Mouse (Mus musculus): ENCODE data around the gene Gramd2. TPM values are rescaled to one million over a fixed set of nuclear protein-coding genes. Genes with fewer than 3 reads are reported as not detected.

Gene Gramd2
- polyA plus RNA-seq (2012; rRNA removed), result 4.0 and 4.3 TPM in 2 replicates

DNA sequence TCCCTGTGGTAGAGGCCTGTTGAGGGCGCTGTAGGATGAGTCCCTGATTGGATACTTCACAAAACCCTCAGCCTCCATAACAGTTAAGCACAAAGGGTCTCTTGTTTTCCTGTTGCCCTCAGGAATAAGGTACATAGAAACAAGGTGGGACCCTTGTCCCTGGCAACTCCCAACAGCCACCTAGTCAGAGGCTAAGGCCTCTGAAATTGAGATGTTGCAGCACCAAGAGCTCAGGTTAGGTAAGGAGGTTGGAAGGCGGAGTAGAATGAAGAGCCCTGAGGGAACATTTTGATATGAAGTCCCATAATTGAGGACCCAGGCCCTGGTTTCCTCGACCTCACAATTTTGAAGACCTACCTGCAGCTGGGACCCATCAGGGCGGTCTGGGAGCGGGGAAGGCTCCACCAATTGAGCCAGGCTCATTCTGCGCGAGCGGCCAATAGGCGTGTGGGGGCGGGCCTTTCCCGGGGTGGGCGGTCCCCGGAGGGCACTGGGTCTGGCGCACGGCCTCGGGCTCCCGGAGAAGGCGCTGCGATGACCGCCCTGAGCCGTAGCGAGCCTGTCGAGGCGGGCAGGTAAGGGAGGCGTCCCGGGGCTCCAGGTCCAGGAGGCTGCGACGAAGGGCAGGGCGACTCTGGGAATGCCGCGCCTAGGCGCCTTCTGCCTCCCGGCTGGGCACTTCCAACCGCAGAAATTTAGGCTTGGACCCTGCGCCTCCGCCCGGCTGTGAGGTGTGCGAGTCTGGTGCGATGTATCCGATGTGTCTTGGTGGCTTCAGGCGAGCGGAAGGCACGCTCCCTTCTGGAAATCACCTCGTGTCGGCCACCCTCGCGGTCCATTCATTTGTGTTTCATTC lies at the start of gene Gramd2:
TSS of gene Gramd2 (plus strand) at position 467 of the 856 bp plus-strand sequence.

GRCm38 (mm10) chr9:59655958-59656634 lies 23.8 kb upstream of the Gramd2 start, which contains the start of gene Pkm:
TSS of gene Pkm (plus strand) at chr9:59656368.

GRCm38 (mm10) chr9:59750267-59751065 lies 70.5 kb downstream of the Gramd2 start, which contains the start of the genes Senp8 and Myo9a:
TSS of gene Senp8 (minus strand) at chr9:59750710.
TSS of gene Myo9a (plus strand) at chr9:59750896.

Other genes with a start within 250 kb of the Gramd2 start
- 20.5 and 23.6 TPM in 2 replicates for gene Arih1, start 193.5 kb upstream of the Gramd2 start, polyA plus RNA-seq (2012; rRNA removed)
- gene Hexa, start 140.6 kb upstream of the Gramd2 start, polyA plus RNA-seq (2012; rRNA removed), result 142 and 176 TPM in 2 replicates
- gene Tmem202, start 140.3 kb upstream of the Gramd2 start, polyA plus RNA-seq (2012; rRNA removed), result 0.34 and 0.86 TPM in 2 replicates
- 7.2 and 7.4 TPM in 2 replicates for gene Celf6, start 102.2 kb upstream of the Gramd2 start, polyA plus RNA-seq (2012; rRNA removed)
- gene Parp6, start 62.9 kb upstream of the Gramd2 start, polyA plus RNA-seq (2012; rRNA removed), result 16.8 and 17.4 TPM in 2 replicates
- gene Pkm, start 23.8 kb upstream of the Gramd2 start, polyA plus RNA-seq (2012; rRNA removed), result 1,331 and 1,543 TPM in 2 replicates
- 0.96 and 1.0 TPM in 2 replicates for gene Senp8, start 70.6 kb downstream of the Gramd2 start, polyA plus RNA-seq (2012; rRNA removed)
- 0.43 and 0.59 TPM in 2 replicates for gene Myo9a, start 70.8 kb downstream of the Gramd2 start, polyA plus RNA-seq (2012; rRNA removed)

Measured in colon, adult 2 months (tissue).